Mouse (Mus musculus): ENCODE data around the gene Arl15.

- TF ChIP-seq CTCF (IDR thresholded peaks at IDR 0.05; ENCODE audit: borderline replicate concordance, extremely low read depth, insufficient read depth, insufficient read length) = no peak
- TF ChIP-seq POLR2A (IDR thresholded peaks at IDR 0.05; ENCODE audit: borderline replicate concordance, extremely low read depth, insufficient read depth, insufficient read length, poor library complexity, severe bottlenecking) = no peak
Measured at GRCm38 (mm10) chr13:113745301-113745700, 49.0 kb upstream of the Arl15 start.

Measured in brain, embryonic 14.5 days (tissue).